Mouse (Mus musculus) C2C12 (cell line): ENCODE measurements at regions not wholly inside any gene's neighbourhood (a gene's known extent, or its start where the extent isn't known, plus 50 kb on each side); places are given as distances from the start of the nearest gene placed in this dataset.

Source experiments
- H3K27me3 ChIP-seq: one replicate; pipeline ENCODE4 v1.6.1; 2011; ENCODE audit not compliant: control insufficient read depth, insufficient read depth, insufficient read length
- H3K36me3 ChIP-seq: one replicate; pipeline ENCODE4 v1.6.1; 2011; ENCODE audit not compliant: control insufficient read depth, insufficient read depth
- H3K4me3 ChIP-seq: one replicate; pipeline ENCODE4 v1.5.1; 2011; ENCODE audit warnings: mild to moderate bottlenecking, control low read depth; ENCODE audit not compliant: poor library complexity, insufficient read depth, severe bottlenecking
- H3K79me2 ChIP-seq: one replicate; pipeline ENCODE4 v1.6.1; 2011; ENCODE audit not compliant: control insufficient read depth, insufficient read depth
- H3K79me3 ChIP-seq: one replicate; pipeline ENCODE4 v1.6.1; 2011; ENCODE audit warnings: low read depth, control low read depth
- H3ac ChIP-seq: one replicate; pipeline ENCODE3; 2011; ENCODE audit warnings: low read depth; ENCODE audit not compliant: control insufficient read depth, insufficient read length
- CEBPB ChIP-seq: IDR thresholded peaks from one replicate; pipeline ENCODE4 v1.6.1; 2011; ENCODE audit warnings: low read depth, mild to moderate bottlenecking, control low read depth, moderate library complexity
- CTCF ChIP-seq: IDR thresholded peaks from one replicate; pipeline ENCODE4 v1.5.1; 2011; ENCODE audit not compliant: control insufficient read depth, insufficient read depth, insufficient read length
- FOSL1 ChIP-seq: IDR thresholded peaks from one replicate; pipeline ENCODE4 v1.8.0; 2011; ENCODE audit warnings: mild to moderate bottlenecking, low read length; ENCODE audit not compliant: poor library complexity, insufficient read depth, severe bottlenecking
- MAX ChIP-seq: IDR thresholded peaks from one replicate; pipeline ENCODE4 v1.6.1; 2011; ENCODE audit warnings: mild to moderate bottlenecking, control low read depth
- MYOD1 ChIP-seq: IDR thresholded peaks from one replicate; pipeline ENCODE4 v1.6.1; 2011; ENCODE audit warnings: low read depth; ENCODE audit not compliant: control insufficient read depth, insufficient read length
- MYOG ChIP-seq: IDR thresholded peaks from one replicate; pipeline ENCODE4 v1.6.1; 2011; ENCODE audit not compliant: control insufficient read depth, insufficient read length; ENCODE audit errors: extremely low read depth
- USF1 ChIP-seq: IDR thresholded peaks from one replicate; pipeline ENCODE4 v1.6.1; 2011; ENCODE audit warnings: low read depth, mild to moderate bottlenecking, control low read depth, moderate library complexity

GRCm38 (mm10) chr16:76455499-76456299 is 82.1 kb upstream of the Nrip1 start:
- Histone ChIP-seq H3ac (no peak overlapping the region), H3K79me2 (no peaks in the 10 kb centered on the region), H3K79me3 (no peaks in the 10 kb centered on the region), H3K36me3 (no peaks in the 10 kb centered on the region), H3K4me3 (no peak overlapping the region), H3K27me3 (no peaks in the 10 kb centered on the region)
- TF ChIP-seq MAX: no peak
- TF ChIP-seq FOSL1: no peak
- no peak for TF ChIP-seq CEBPB
- TF ChIP-seq MYOD1: no peak

GRCm38 (mm10) chr16:76454741-76455465 is 81.3 kb upstream of the Nrip1 start:
- H3K27me3 ChIP-seq: no peaks in the 10 kb centered on the region
- H3K79me3 ChIP-seq: no peaks in the 10 kb centered on the region
- H3K36me3 ChIP-seq: no peaks in the 10 kb centered on the region
- TF ChIP-seq MAX: no peak
- no peaks in the 10 kb centered on the region for H3K79me2 ChIP-seq
- H3K4me3 ChIP-seq: no peak overlapping the region
- H3ac ChIP-seq: no peak overlapping the region

GRCm38 (mm10) chr16:76453457-76454200 is 80.0 kb upstream of the Nrip1 start:
- H3K79me3 ChIP-seq: no peaks in the 10 kb centered on the region
- H3K27me3 ChIP-seq: no peaks in the 10 kb centered on the region
- no peaks in the 10 kb centered on the region for H3K36me3 ChIP-seq
- H3K79me2 ChIP-seq: no peaks in the 10 kb centered on the region
- no peak overlapping the region for H3ac ChIP-seq
- H3K4me3 ChIP-seq: no peak overlapping the region
- TF ChIP-seq CTCF (no peak), FOSL1 (no peak), MYOD1 (no peak), CEBPB (no peak), MYOG (no peak), MAX (no peak)

GRCm38 (mm10) chr16:76448773-76449172 is 75.1 kb upstream of the Nrip1 start:
- H3K27me3 ChIP-seq: no peaks in the 10 kb centered on the region
- H3K36me3 ChIP-seq: no peaks in the 10 kb centered on the region
- no peaks in the 10 kb centered on the region for H3K79me2 ChIP-seq
- H3K4me3 ChIP-seq: no peak overlapping the region
- H3K79me3 ChIP-seq: no peaks in the 10 kb centered on the region
- no peak overlapping the region for H3ac ChIP-seq
- TF ChIP-seq MYOD1 (peak; percentile 44), FOSL1 (no peak)

- Histone ChIP-seq H3K36me3 (no peaks in the 10 kb centered on the region), H3K4me3 (no peak overlapping the region), H3K79me2 (no peaks in the 10 kb centered on the region), H3K27me3 (no peaks in the 10 kb centered on the region), H3K79me3 (no peaks in the 10 kb centered on the region), H3ac (no peak overlapping the region)
- TF ChIP-seq MYOD1 (no peak), CTCF (no peak), CEBPB (no peak), USF1 (no peak), MAX (no peak), FOSL1 (no peak), MYOG (no peak)
Observed at GRCm38 (mm10) chr16:76447033-76447432, 73.4 kb upstream of the Nrip1 start.

- no peaks in the 10 kb centered on the region for H3K79me2 ChIP-seq
- no peaks in the 10 kb centered on the region for H3K36me3 ChIP-seq
- H3K4me3 ChIP-seq: no peak overlapping the region
- no peaks in the 10 kb centered on the region for H3K79me3 ChIP-seq
- H3ac ChIP-seq: no peak overlapping the region
- H3K27me3 ChIP-seq: no peaks in the 10 kb centered on the region
- TF ChIP-seq MYOD1 (no peak), MAX (peak; percentile 67)
Observed at GRCm38 (mm10) chr16:76444668-76445067, 71.0 kb upstream of the Nrip1 start.
